Mouse (Mus musculus): Measurements from ENCODE around the gene Cachd1.

Cachd1 gene

DNA sequence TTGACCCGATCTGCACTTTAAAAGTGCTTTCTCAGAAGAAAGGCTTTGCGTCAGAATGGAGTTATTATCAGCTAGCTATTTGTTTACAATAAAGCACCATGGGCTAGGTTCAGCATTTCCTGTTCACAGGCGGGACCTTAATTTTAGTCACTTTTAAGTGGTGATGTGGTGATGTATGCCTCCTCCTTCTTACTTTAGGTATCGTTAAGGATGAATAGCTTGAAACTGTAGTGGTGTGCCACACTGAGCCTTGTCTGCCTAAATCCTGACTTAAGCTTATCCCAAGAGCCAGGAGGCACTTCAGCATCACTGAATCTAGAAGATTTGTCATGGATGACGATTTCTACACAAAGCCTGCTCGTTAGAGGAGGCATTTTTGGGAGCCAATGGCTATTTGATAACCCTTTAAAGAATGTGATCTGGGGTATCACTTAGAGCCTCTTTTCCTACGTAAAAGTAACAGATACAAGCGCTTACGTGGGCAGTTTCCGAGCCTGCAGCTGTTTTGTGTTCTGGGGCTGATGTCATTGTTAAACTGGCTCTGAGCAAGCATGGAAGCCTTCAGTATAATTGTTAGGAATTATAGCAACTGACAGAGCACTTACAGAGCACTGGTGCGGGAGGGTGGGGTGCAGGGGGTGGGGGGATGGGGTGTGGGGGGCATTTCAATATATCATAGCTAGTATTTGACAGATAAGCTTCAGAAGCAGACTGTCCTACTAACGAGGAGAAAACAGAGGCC, 89.7 kb downstream of the Cachd1 start:
- WGBS = 46% methylated on average over 12 of the region's 12 CpGs

DNA sequence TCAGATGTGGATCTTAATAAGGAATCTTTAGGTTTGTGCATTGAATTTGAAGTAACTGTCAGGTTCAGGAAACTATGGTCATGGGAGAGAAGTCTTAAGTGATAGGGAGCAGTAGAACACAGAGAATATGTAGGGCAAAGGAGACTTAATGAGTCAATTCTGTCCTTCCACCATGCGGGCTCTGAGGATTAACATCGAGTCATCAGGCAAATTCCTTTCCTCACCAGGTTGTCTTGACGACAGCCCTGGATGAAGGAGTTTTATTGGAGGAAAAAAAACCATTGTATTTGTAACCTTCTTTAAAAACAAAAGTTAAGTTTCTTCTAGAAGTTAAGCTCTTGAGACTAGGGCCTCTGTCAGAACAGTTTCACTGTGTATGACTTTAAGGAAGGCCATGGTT, 100.9 kb downstream of the Cachd1 start:
- 60% methylated on average over 3 of the region's 3 CpGs for WGBS

DNA sequence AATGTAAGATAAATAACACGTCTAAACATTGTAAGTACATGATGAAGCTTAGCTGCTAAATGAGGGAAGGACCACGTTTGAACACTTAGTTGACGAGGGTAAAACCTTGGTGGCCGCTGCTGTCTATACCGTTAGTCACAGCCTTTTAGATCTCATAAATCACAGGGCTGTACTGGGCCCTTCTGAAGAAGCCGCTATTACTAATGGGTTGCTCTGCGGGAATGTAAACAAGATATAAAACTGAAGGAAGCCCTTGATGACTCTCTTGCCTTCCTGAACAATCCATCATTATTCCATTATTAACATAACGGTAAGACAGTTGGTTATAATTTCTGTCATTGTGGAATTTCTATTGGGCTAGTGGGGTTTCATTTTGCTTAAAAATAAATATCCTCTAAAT, 102.9 kb downstream of the Cachd1 start:
- WGBS = 76% methylated on average over 8 of the region's 8 CpGs

DNA sequence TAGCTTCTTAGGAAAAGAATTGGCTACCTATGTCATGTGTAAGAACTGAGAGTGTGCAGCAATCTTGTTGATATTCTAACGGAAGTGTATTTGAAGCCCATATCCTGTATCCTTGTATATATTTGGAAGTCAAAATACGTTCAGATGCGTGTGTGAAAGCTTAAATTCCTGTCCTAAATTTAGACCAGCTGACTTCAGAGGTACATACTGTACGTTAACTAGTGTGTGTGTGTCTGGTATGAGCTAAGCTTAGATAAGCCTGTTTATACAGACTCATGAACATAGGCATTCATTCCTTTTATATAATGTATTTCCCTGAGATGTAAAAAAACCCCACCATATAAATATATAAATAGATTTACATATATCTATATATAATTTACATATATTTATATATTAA, 103.6 kb downstream of the Cachd1 start:
- 65% methylated on average over 4 of the region's 4 CpGs for WGBS

DNA sequence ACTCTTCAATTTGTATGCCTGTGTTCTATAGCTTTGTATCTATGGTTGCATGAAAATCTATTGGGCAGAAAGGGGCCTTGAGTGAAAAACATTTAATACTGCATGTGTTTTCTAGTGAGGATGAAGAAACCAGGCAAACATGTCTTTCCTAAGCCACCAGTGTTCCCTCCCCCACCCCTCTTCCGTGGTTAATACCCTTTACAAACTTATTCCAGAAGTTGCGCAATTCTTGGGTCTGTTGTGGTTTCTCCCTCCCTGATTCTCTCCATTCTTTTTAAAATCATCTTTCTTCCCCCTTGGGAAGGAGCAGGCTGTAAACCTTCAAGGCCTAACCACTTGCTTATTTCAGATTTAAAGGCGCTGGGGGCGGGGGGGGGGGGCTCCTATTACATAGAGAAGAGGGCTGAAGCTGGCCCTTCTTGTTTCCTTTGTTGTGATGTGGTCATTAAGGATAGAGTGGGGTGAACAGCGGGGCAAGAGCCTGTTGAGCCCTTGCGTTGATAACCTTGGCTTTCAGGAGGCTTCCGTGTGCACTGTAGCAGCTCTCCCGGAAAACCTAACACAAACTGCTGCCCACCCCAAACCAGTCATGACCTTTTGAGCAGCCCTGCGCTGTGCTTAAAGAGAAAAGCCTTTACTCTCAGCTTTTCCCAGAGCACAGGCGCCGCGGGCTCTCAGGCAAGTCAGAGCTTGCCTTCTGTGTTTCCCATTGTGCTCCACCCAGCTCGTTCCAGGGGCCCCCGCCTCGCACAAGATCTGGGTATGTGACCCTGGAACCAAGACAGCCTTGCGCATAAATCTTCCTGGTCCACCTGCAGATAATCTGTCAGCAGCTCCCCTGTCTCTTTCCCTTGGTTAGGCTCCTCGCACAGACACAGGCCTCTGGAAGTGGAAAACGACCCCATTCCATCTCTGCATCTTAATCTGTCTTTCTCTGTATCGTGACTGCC, 109.6 kb downstream of the Cachd1 start:
- 60% methylated on average over 19 of the region's 19 CpGs for WGBS

DNA sequence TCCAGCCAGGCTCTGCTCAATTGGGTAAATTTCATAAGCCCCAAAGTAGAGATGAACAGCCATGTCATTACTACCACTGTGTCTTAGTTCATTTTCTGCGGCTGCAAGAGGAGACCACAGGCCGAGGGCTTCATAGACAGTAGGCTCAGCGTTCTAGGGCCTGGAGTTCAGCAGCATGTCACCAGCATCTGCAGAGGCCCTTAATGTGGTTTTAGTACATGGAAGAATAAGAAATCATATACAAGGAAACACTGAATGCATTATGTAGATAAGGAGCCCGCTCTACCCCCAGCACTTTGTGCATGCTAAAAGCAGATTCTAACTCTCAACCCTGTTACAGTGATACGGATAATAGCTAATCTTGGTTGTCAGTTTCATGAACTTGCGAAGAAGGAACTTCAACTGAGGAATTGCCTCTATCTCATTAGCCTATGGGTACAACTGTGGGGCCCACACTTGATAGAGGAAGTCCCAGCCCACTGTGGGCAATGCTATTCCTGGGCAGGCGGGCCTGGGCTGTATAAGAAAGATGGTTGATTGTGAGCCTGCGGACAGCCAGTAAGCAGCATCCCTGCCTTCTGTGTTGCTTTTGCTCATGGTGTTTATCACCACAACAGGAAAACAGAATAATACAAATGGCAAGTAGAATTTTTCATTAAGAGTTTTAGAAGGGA, 110.4 kb downstream of the Cachd1 start:
- 91% methylated on average over 8 of the region's 8 CpGs for WGBS

DNA sequence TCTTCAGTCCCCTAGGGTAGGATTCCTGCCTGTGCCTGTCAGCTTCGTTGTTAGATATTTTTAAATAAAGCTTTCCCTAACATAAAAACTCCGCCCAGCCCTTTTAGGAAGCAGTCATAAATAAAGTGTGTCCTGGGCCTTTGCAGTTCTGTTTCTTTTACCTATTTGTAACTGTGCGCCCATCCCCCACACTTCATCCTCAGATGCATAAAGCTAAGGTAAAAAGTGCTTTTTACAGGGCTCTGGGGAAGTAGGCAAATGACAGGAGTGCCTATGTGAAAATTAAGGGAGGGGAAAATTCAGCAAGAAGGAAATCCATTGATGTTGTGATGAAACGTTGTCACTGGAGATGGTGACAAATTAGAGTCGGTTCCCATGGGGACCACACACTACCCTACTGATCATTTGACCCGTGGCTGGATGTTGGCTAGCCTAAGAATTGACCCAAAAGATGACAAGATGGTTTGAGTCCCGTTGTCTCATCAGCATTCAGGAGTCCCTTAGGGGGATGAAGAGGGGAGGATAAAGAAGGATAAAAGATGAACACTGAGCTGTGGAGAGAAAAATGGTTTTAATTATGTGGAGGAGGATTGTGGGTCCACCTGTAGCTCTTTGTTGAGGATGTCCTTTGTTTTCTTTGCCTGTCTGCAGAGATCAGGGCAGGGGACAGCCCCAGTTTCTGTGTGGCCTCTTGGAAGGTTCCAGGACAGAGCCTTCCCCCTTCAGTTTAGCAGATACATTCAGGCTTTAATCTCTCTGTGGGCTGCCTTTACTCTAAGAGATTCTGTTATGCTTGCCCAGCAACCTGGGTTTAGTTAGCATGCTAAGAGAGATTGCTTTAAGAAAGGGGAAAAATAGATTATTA, 113.9 kb downstream of the Cachd1 start:
- 56% methylated on average over 7 of the region's 7 CpGs for WGBS

DNA sequence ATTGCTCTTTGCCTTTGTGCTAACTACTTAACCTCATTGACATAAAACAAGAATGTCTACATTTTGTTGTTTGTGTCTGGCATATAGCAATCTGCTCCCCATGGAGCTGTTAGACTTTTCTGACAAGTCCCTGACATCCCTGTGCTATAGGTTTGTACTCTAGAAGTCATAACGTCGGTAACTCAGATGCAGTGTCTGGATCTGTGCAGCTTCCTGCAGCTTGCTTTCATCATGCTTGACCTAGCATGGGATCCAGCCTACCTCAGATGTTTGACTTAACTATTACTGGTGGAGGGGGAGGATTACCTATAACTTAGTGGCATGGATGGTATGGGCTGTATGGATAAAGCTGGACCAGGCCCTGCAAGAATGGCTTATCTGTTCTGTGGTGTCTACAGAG, 117.7 kb downstream of the Cachd1 start:
- 93% methylated on average over 2 of the region's 2 CpGs for WGBS

DNA sequence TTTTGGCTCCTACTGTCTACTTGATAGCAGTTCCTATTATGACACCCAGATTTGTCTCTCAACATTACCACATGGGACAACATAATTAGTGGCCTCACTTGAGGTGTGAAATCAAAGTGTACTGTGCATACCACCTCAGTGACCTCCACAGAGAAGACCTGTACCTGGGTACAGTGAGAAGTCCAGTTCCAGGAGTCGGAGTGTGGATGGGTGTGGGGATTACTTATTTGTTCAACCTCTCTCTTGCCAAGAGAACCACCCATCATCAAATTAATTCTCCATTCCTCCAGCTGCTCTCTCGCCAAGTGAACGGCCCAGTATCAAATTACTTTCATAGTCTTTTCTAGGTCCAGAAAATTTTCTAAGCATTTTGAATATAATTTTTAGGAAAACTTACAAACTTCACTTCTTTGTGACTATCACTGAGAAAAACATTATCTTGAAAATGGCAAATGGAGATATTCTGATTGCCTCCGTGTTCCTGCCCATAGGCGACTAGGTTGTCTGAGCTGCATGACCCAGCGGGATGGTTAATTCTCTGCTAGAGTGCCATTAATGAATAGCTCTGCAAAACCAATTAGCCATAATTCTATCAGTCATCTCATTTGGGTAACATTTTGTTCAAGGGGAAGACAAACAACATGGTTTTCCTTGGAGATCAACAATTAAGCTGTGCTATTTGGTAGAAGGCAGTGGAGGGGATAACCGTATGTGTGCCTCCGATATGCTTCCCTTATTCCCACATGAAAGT, 120.0 kb downstream of the Cachd1 start:
- 84% methylated on average over 8 of the region's 8 CpGs for WGBS

DNA sequence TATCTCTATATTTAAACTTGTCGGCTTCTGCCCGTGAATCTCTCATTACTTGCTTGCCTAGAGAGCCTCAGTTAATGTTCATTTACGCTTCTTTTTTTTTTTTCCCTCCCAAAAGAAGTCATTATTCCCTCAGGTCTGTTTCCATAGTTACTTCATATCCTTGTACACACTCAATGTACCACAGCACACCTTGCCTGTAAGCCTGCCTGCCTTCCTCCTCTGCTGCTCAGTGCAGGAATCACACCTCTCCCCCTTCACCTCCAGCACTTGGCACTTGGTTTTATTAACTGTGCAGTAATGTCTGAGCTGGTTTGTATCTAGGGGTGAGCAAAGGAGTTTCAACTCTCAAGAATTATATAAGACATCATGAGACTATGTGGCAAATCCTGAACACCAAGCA, 121.5 kb downstream of the Cachd1 start:
- WGBS = 94% methylated on average over 3 of the region's 3 CpGs

DNA sequence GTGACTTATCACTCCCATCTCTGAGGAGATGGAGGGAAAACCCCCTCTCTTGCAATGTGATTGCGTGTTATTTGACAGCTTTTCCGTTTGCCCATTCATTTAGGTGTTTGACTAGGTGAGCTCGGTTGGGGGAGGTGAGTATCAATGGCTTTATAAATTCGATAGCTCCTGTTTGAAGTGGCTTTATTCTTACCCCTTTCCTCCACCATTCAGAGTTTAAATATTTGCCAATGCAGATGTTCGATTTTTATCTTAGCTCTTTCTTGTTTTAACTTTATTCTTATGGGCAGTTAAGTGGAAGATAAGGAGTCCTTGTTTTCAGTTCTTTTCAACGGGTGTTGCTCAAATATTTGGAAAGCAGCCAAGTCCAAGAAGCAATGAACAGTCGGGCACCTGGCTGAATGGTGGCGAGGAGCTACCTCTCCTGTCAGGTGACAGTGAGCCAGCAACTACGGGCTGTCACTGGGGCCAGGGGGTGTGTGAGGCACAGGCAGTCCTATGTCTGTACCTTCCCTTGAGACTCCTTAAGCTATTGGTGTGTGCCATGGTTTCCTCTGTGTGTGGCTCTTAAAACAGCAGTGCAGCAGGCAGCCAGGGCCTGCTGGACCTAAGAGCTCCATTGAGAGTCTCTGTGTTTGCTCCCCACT, 133.3 kb downstream of the Cachd1 start:
- WGBS = 67% methylated on average over 9 of the region's 9 CpGs

DNA sequence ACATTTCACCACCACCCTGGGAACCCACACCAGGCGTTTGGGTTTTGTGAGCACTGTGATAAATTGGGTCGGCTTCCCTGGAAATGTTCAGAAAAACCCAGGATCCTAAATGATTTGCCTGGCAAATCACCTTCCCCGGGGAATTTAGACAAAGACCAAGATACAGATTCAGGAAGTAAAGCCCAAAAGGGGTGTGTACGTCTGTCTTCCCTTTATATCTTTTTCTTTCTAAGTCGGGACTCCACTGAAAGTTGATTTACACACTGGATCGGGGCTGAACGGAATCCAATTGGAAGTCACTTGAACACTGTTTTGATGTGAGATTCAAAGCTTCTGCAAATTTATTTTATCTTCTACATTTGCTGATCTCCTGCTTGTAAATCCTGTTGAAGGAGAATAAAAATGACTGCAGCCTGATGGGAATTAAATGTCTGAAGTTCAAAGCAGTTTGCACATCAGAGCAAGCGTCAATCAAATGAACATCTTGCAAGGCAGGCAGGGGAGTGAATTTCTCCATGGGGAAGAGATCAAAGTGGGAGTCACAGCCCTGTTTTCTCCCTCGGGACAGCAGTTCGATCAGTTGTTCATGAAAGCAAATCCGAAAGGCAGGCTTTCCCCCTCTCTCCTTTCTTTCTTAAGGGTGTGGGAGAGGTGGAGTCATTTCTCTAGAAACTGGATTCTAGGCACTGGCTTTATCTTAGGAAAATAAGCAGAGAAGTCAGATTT, 134.3 kb downstream of the Cachd1 start:
- WGBS = 34% methylated on average over 11 of the region's 11 CpGs

DNA sequence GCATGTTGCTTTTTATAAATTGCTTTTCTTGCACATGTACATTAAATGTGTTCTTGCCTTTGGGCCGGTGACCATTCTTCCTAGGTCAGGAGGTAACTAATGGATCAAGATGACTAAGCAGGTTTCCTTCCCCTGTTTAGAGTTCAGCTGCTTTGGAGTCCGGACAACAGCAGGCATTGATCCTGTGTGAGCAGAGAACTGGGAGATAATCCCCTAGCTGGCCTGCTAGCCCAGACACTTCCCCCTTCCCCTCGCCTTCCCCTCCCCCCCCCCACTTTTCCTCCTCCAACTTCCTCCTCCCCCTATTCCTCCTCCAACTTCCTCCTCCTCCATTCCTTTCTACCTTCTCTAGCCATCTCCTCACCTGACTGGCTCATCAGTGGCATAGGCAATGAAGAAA, 135.2 kb downstream of the Cachd1 start:
- WGBS = 52% methylated on average over 2 of the region's 3 CpGs

DNA sequence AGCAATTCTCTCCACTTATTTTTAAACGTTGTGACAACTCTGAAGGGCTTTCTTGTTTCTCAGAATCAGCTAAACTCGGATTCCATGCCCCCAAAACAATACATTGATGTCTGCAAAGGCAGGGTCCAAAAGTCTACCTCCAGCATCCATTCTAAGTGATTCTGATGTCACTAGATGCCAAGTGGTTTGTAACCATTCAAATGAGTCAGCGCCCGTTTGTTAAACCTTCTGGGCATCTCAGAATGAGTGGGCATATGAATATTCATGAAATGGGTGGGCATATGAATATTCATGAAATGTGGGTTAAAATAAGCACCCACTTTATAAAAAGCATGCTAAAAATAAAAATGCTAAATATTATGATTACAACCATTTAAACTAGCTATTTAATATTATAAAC, 137.2 kb downstream of the Cachd1 start:
- 43% methylated on average over 4 of the region's 4 CpGs for WGBS

DNA sequence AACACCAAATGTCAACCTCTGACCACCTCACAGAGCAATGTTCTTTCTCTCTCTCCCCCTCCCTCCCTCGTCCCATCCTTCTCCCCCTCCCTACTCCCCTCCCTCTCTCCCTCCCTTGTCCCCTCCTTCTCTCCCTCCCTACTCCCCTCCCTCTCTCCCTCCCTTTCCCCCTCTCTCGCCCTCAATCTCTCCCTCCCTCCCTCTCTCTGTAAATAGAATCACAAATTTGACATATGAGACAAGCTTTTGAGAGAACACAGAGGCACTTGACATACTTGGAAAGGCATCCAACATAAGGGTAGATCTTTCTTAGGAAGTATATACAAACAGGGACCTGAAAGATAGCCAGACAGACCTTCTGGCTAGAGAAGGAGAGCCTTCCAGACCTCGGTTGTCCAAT, 138.1 kb downstream of the Cachd1 start:
- WGBS = 47% methylated on average over 3 of the region's 3 CpGs

DNA sequence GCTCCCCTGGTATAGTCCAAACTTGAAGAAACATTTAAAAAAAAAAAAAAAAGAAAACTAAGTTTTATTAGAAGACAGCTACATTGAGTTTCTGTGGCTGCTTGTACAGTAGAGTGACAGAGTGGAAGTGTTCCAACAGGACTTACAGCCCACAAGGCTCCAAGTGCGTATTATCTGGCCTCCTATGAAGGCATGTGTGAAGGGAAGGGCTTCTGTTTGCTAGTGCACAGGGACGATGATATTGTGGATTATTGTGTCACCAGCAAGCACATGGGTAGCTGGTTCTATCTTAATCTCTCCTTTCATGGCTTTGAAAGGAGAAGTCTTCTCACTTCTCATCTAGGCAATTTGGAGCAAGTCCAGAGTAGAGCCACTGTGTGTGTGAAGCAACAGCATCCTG, 138.6 kb downstream of the Cachd1 start:
- WGBS = 70% methylated on average over 2 of the region's 2 CpGs

DNA sequence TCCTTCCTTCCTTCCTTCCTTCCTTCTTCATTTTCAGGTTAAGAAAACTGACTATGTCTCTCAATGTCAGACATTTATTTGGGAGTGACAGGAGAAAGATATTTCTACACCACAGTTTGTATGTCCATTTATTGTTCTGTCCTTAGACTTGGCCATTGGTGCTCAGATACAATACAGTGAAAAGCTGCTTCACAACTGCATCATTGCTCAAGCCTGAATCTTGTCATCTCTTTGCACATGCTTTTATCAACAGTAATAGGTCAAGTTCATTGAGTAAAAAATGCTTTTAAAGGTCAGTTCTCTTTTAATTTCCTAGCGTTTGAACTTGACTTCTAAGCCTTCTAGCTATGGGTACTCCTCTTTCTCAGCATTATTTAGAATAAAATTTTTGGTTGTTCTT, 141.0 kb downstream of the Cachd1 start:
- 93% methylated on average over 1 of the region's 1 CpGs for WGBS

DNA sequence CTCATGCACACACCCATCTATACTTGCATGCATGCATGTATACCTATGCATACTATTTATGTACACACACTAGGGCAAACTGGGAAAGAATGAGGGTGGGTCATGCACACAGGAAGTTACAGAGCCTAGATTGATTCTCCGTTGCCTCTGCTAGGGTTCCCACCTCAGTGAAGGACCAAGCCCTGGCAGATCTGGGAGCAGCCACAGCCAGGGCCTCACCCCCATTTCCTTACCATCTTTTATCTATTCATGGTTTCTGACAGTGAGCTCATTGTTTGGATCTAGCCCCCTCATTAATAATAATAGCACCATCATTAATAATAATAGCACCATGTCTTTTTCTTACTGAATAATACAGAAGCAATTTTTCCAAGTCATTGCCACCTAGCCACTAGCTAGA, 143.9 kb downstream of the Cachd1 start:
- WGBS = 69% methylated on average over 1 of the region's 1 CpGs

DNA sequence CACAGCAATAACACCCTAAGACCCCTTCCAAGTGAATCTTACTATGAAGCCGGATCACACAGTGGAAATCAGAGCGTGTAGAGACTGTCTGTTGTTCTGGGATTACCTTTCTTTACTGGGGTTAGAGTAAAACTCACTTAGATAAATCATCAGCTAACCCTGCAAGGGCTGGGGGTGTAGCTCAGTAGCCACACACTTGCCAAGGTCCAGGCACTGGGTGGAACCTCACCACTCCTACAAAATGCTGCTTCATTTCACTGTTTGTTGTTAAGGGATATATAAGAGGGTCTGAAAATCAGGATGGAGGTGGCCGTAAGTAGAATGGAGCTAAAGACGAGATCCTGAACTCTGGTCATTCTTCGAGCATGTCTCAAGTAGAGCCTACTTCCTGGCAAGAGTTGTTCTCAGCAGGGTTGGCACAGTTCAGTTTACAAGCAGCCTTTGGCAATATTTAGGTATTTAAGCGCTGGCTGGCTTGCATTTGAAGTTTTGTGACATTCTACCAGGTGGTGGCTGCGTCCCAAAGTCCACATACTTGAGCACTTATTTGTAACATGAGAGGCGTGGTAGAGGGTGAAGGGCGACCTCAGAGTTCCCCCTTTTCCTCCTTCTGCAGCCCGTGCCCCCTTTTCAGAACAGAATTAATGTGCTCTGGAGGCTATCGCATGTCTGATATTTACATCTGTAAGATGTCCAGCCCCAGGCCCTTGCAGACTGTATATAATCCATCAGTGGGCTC, 146.5 kb downstream of the Cachd1 start:
- WGBS = 79% methylated on average over 11 of the region's 11 CpGs

All from cerebral cortex, adult 2 months (tissue).